Mouse (Mus musculus): ENCODE data around the gene Slc25a40. TPM values are rescaled to one million over a fixed set of nuclear protein-coding genes. Genes with fewer than 3 reads are reported as not detected.

Slc25a40 gene
- total and polyA plus RNA-seq, 2 experiments from 2014 or later = 9.3 to 10.1 TPM

DNA sequence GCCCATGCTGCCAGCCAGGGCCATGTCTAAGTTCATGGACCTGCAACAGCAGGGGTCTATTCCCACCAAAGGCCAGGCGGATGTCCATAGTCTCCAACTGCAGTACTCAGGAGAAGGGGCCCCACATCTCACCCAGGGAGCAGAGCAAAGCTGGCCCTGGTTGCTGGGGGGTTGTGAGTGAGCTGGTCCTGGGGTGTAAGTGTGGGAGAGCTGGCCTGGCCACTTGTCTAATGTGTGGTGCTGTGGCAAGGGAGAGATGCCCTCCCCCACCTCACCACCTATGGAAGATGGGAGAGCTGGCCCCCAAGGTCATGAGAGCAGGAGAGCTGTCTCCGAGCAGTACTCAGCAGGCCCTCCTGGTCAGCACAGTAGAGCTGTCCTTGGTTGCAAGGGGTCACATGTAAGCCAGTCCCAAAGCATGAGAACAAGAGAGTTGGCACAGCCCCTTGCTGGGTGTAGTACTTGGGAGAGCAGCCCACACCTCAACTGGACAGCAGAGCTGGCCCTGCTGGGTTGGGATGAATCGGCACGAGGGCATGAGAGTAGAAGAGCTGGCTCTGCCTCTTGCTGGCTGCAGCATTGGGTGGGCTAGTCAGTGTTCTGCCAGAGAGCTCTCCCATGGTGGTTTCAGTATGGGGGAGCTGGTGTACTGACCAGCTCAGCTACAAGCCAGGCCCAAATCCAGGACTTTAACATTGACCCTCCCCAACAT, 65.5 kb downstream of the Slc25a40 start:
- Histone ChIP-seq H3K36me3 (ENCODE audit: insufficient read depth, low read length) (peaks cover 7% of the 10 kb centered on the region), H3K9ac (replicated peaks; ENCODE audit: low read length, poor library complexity, severe bottlenecking) (0 out of 2 replicates have a peak overlapping the region, but pooled peaks have one; percentile 29), H3K27ac (ENCODE audit: low read depth, low read length) (no peak overlapping the region), H3K4me1 (ENCODE audit: insufficient read depth, low read length) (no peaks in the 10 kb centered on the region), H3K4me3 (ENCODE audit: low read depth, low read length) (no peak overlapping the region), H3K4me2 (ENCODE audit: low read depth, low read length, poor library complexity, severe bottlenecking) (no peak overlapping the region), H3K27me3 (ENCODE audit: insufficient read depth, low read length) (no peaks in the 10 kb centered on the region), H3K9me3 (ENCODE audit: low read length) (no peaks in the 10 kb centered on the region)
- ATAC-seq (ENCODE audit: low FRiP score) (peak; percentile 11; the same call in 1 of the 2 replicates), DNase-seq (ENCODE audit: low spot score) (no peak)
- TF ChIP-seq CTCF (IDR thresholded peaks at IDR 0.05) = no peak
- WGBS = 53% methylated on average over 4 of the region's 4 CpGs

DNA sequence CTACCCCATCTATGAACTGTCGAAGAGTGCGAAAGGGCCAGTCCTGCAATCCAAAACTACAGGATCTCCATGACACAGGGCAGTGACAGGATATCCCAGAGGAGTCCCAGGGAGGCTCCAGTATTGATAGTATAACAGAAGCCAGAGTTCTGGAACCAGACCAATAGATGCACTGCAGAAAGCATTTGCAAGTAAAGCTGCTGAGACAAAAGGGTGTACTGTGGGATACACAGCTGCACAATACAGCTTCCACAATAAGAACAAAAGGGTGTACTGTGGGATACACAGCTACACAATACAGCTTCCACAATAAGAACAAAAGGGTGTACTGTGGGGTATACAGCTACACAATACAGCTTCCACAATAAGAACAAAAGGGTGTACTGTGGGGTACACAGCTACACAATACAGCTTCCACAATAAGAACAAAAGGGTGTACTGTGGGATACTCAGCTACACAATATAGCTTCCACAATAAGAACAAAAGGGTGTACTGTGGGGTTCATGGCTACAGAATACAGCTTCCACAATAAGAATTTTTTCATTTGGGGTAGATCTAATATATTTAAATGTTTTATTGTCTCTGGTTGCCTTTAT, 66.1 kb downstream of the Slc25a40 start:
- H3K9ac ChIP-seq (replicated peaks; ENCODE audit: low read length, poor library complexity, severe bottlenecking) = no peak overlapping the region
- TF ChIP-seq CTCF (IDR thresholded peaks at IDR 0.05) = no peak
- H3K4me2 ChIP-seq (ENCODE audit: low read depth, low read length, poor library complexity, severe bottlenecking) = no peak overlapping the region
- H3K36me3 ChIP-seq (ENCODE audit: insufficient read depth, low read length) = peaks cover 8% of the 10 kb centered on the region
- H3K4me1 ChIP-seq (ENCODE audit: insufficient read depth, low read length) = no peaks in the 10 kb centered on the region
- no peaks in the 10 kb centered on the region for H3K27me3 ChIP-seq (ENCODE audit: insufficient read depth, low read length)
- ATAC-seq (ENCODE audit: low FRiP score) (no peak), DNase-seq (ENCODE audit: low spot score) (peak; percentile 30)
- no peak overlapping the region for H3K4me3 ChIP-seq (ENCODE audit: low read depth, low read length)
- 25% methylated on average over 2 of the region's 2 CpGs for WGBS
- no peak overlapping the region for H3K27ac ChIP-seq (ENCODE audit: low read depth, low read length)
- no peaks in the 10 kb centered on the region for H3K9me3 ChIP-seq (ENCODE audit: low read length)

DNA sequence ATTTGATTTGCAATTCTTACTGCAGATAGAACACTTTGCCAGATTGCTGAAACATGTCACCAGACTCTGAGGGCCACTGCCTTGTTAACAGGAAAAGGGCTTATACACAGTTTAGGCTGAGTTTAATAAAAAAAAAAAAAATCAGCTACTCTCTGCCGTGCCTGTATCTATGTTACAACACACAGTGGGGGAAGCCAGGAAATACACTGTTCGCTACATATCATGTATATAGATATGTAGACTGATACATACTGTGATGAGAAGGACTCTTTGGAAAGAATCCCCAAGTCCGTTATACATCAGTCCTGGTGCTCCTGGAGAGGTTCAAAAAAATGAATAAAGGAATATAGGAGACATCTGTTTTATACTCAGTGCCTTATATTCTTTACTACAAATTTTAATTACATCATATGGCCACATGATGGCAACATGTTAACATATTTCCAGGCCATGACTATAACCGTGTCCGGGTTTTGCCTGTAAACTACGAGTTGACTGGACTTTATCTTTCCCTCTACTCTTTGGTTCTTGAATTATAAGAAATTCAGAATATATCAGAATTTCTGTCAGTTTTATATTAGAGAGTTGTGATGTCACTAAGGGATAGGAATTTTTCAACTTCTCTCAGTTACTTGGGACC, 66.9 kb downstream of the Slc25a40 start:
- WGBS = 28% methylated on average over 6 of the region's 6 CpGs

DNA sequence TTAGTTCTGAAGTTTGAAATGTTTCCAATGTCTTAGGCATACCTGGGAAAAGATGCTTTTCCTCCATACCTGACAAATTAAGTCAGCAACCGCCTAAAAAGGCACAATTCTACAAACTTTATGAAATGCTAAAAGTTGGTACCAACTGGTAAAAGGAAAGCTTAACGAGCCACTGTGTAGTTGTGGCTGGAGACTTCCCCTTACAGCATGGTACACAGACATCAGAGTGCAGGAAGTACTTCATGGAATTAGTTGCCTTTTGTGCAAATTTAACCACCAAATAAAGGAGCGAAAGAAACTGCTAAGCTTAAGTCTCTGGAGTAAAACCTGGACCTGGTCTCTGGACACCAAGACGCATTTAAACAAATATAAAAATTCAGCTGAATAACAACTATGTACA, 69.1 kb downstream of the Slc25a40 start:
- no peak for TF ChIP-seq CTCF (IDR thresholded peaks at IDR 0.05)
- DNase-seq (ENCODE audit: low spot score) (no peak), ATAC-seq (ENCODE audit: low FRiP score) (no peak)
- WGBS = 73% methylated on average over 4 of the region's 4 CpGs
- Histone ChIP-seq H3K4me3 (ENCODE audit: low read depth, low read length) (no peak overlapping the region), H3K4me2 (ENCODE audit: low read depth, low read length, poor library complexity, severe bottlenecking) (no peak overlapping the region), H3K9ac (replicated peaks; ENCODE audit: low read length, poor library complexity, severe bottlenecking) (no peak overlapping the region), H3K27me3 (ENCODE audit: insufficient read depth, low read length) (no peaks in the 10 kb centered on the region), H3K36me3 (ENCODE audit: insufficient read depth, low read length) (peaks cover 12% of the 10 kb centered on the region), H3K9me3 (ENCODE audit: low read length) (no peaks in the 10 kb centered on the region), H3K4me1 (ENCODE audit: insufficient read depth, low read length) (no peaks in the 10 kb centered on the region), H3K27ac (ENCODE audit: low read depth, low read length) (no peak overlapping the region)

More for the DNA sequence above, 66.9 kb downstream of the Slc25a40 start:
- Histone ChIP-seq H3K4me1 (ENCODE audit: insufficient read depth, low read length) (no peaks in the 10 kb centered on the region), H3K27me3 (ENCODE audit: insufficient read depth, low read length) (no peaks in the 10 kb centered on the region), H3K9ac (replicated peaks; ENCODE audit: low read length, poor library complexity, severe bottlenecking) (no peak overlapping the region), H3K27ac (ENCODE audit: low read depth, low read length) (no peak overlapping the region), H3K4me2 (ENCODE audit: low read depth, low read length, poor library complexity, severe bottlenecking) (no peak overlapping the region), H3K36me3 (ENCODE audit: insufficient read depth, low read length) (peaks cover 12% of the 10 kb centered on the region), H3K9me3 (ENCODE audit: low read length) (no peaks in the 10 kb centered on the region), H3K4me3 (ENCODE audit: low read depth, low read length) (no peak overlapping the region)
- DNase-seq (ENCODE audit: low spot score) = peak; percentile 75
- ATAC-seq (ENCODE audit: low FRiP score) = peak; percentile 69; the same call in 1 of the 2 replicates
- TF ChIP-seq CTCF (IDR thresholded peaks at IDR 0.05) = peak; percentile 71

Other genes with a start within 250 kb of the Slc25a40 start
- 92.2 and 92.6 TPM in 2 replicates for gene Adam22, start 54.7 kb upstream of the Slc25a40 start, total RNA-seq (2014; rRNA removed)
- 41.6 and 47.9 TPM in 2 replicates for gene Adam22, start 54.7 kb upstream of the Slc25a40 start, polyA plus RNA-seq (2015; fragmentation: Nextera tagmentation; extraction: Ambion mirVana)
- 7.6 and 8.5 TPM in 2 replicates for gene Dbf4, start 134 bp upstream of the Slc25a40 start, total RNA-seq (2014; rRNA removed)
- gene Dbf4, start 134 bp upstream of the Slc25a40 start, polyA plus RNA-seq (2015; fragmentation: Nextera tagmentation; extraction: Ambion mirVana) = 5.2 and 5.8 TPM in 2 replicates
- gene Rundc3b, start 200.1 kb downstream of the Slc25a40 start, total RNA-seq (2014; rRNA removed) = 68.0 and 81.7 TPM in 2 replicates
- 36.1 and 38.5 TPM in 2 replicates for gene Rundc3b, start 200.1 kb downstream of the Slc25a40 start, polyA plus RNA-seq (2015; fragmentation: Nextera tagmentation; extraction: Ambion mirVana)
- gene Abcb1a, start 237.2 kb downstream of the Slc25a40 start, total RNA-seq (2014; rRNA removed) = 4.5 and 6.9 TPM in 2 replicates
- gene Abcb1a, start 237.2 kb downstream of the Slc25a40 start, polyA plus RNA-seq (2015; fragmentation: Nextera tagmentation; extraction: Ambion mirVana) = 3.2 and 3.6 TPM in 2 replicates

All from midbrain, postnatal 0 days (tissue).